Mouse (Mus musculus): ENCODE results near the gene Cd19. TPM values are rescaled to one million over a fixed set of nuclear protein-coding genes. Genes with fewer than 3 reads are reported as not detected.

Cd19 gene
- polyA plus RNA-seq (2017; shearing (Covaris generic)), result not detected

GRCm38 (mm10) chr7:126414725-126415124, at the start of gene Cd19:
Gene Cd19, minus strand, starts transcription at chr7:126414889.

GRCm38 (mm10) chr7:126463004-126463403, 48.3 kb upstream of the Cd19 start, which contains the start of gene Atp2a1:
Gene Atp2a1, minus strand, starts transcription at chr7:126463108.

GRCm38 (mm10) chr7:126428631-126429502, 14.2 kb upstream of the Cd19 start, which contains the start of gene Rabep2:
Gene Rabep2, plus strand, starts transcription at chr7:126428759.

GRCm38 (mm10) chr7:126396298-126397119, 18.2 kb downstream of the Cd19 start, which contains the start of gene Nfatc2ip:
Gene Nfatc2ip, minus strand, starts transcription at chr7:126396737.

GRCm38 (mm10) chr7:126377278-126378158, 37.2 kb downstream of the Cd19 start, which contains the start of gene Spns1:
Gene Spns1, minus strand, starts transcription at chr7:126377450.

GRCm38 (mm10) chr7:126369393-126369792, 45.3 kb downstream of the Cd19 start, which contains the start of gene Lat:
Gene Lat, minus strand, starts transcription at chr7:126369570.

Other genes starting within 250 kb of the Cd19 start
- 219 TPM for gene Xpo6, start 214.4 kb downstream of the Cd19 start, polyA plus RNA-seq (2017; shearing (Covaris generic))
- 31.3 TPM for gene Sbk1, start 142.3 kb downstream of the Cd19 start, polyA plus RNA-seq (2017; shearing (Covaris generic))
- 696 TPM for gene Lat, start 45.3 kb downstream of the Cd19 start, polyA plus RNA-seq (2017; shearing (Covaris generic))
- gene Spns1, start 37.4 kb downstream of the Cd19 start, polyA plus RNA-seq (2017; shearing (Covaris generic)), result 56.7 TPM
- gene Nfatc2ip, start 18.2 kb downstream of the Cd19 start, polyA plus RNA-seq (2017; shearing (Covaris generic)), result 7.3 TPM
- gene Rabep2, start 13.9 kb upstream of the Cd19 start, polyA plus RNA-seq (2017; shearing (Covaris generic)), result 35.8 TPM
- 0.47 TPM for gene Atp2a1, start 48.2 kb upstream of the Cd19 start, polyA plus RNA-seq (2017; shearing (Covaris generic))
- gene Sh2b1, start 60.5 kb upstream of the Cd19 start, polyA plus RNA-seq (2017; shearing (Covaris generic)), result 28.4 TPM
- 50.0 TPM for gene Tufm, start 72.5 kb upstream of the Cd19 start, polyA plus RNA-seq (2017; shearing (Covaris generic))
- gene Atxn2l, start 88.5 kb upstream of the Cd19 start, polyA plus RNA-seq (2017; shearing (Covaris generic)), result 109 TPM
- gene Eif3c, start 151.5 kb upstream of the Cd19 start, polyA plus RNA-seq (2017; shearing (Covaris generic)), result 166 TPM
- 1.1 TPM for gene Apobr, start 170.1 kb upstream of the Cd19 start, polyA plus RNA-seq (2017; shearing (Covaris generic))
- gene Cln3, start 170.9 kb upstream of the Cd19 start, polyA plus RNA-seq (2017; shearing (Covaris generic)), result 54.1 TPM
- gene Il27, start 180.1 kb upstream of the Cd19 start, polyA plus RNA-seq (2017; shearing (Covaris generic)), result not detected
- not detected for gene Nupr1, start 216.0 kb upstream of the Cd19 start, polyA plus RNA-seq (2017; shearing (Covaris generic))
- gene Sgf29, start 234.4 kb upstream of the Cd19 start, polyA plus RNA-seq (2017; shearing (Covaris generic)), result 89.1 TPM